Mouse (Mus musculus): ENCODE results near the gene Set.

Set gene

GRCm38 (mm10) chr2:30061215-30062166 lies 4.3 kb downstream of the Set start:
- DNase-seq (ENCODE audit: low spot score) = peak; percentile 91

GRCm38 (mm10) chr2:30062249-30063093 lies 5.3 kb downstream of the Set start:
- DNase-seq (ENCODE audit: low spot score) = peak; percentile 85

GRCm38 (mm10) chr2:30063235-30063634 lies 6.1 kb downstream of the Set start:
- DNase-seq (ENCODE audit: low spot score) = no peak

GRCm38 (mm10) chr2:30063791-30064190 lies 6.6 kb downstream of the Set start:
- no peak for DNase-seq (ENCODE audit: low spot score)

GRCm38 (mm10) chr2:30064298-30064697 lies 7.1 kb downstream of the Set start:
- DNase-seq (ENCODE audit: low spot score) = no peak

GRCm38 (mm10) chr2:30066046-30066901 lies 9.1 kb downstream of the Set start:
- DNase-seq (ENCODE audit: low spot score) = peak; percentile 96

- peak; percentile 68 for DNase-seq (ENCODE audit: low spot score)
Measured at GRCm38 (mm10) chr2:30067031-30067888, 10.1 kb downstream of the Set start.

GRCm38 (mm10) chr2:30067962-30068361 lies 10.8 kb downstream of the Set start:
- no peak for DNase-seq (ENCODE audit: low spot score)

GRCm38 (mm10) chr2:30072875-30073274 lies 15.7 kb downstream of the Set start:
- no peak for DNase-seq (ENCODE audit: low spot score)

- DNase-seq (ENCODE audit: low spot score) = no peak
Measured at GRCm38 (mm10) chr2:30073285-30073684, 16.1 kb downstream of the Set start.

GRCm38 (mm10) chr2:30075625-30076024 lies 18.4 kb downstream of the Set start:
- no peak for DNase-seq (ENCODE audit: low spot score)

GRCm38 (mm10) chr2:30076439-30076838 lies 19.3 kb downstream of the Set start:
- no peak for DNase-seq (ENCODE audit: low spot score)

GRCm38 (mm10) chr2:30076959-30077358 lies 19.8 kb downstream of the Set start:
- no peak for DNase-seq (ENCODE audit: low spot score)

GRCm38 (mm10) chr2:30077502-30078348 lies 20.5 kb downstream of the Set start, which contains the start of gene Pkn3:
TSS of gene Pkn3 (plus strand) at chr2:30077684.
- peak; percentile 93 for DNase-seq (ENCODE audit: low spot score)

- no peak for DNase-seq (ENCODE audit: low spot score)
Measured at GRCm38 (mm10) chr2:30078349-30078712, 21.2 kb downstream of the Set start.

- no peak for DNase-seq (ENCODE audit: low spot score)
Measured at GRCm38 (mm10) chr2:30078760-30079159, 21.6 kb downstream of the Set start.

GRCm38 (mm10) chr2:30080181-30080800 lies 23.1 kb downstream of the Set start:
- no peak for DNase-seq (ENCODE audit: low spot score)

- no peak for DNase-seq (ENCODE audit: low spot score)
Measured at GRCm38 (mm10) chr2:30084113-30084512, 26.9 kb downstream of the Set start.

GRCm38 (mm10) chr2:30084632-30085031 lies 27.5 kb downstream of the Set start:
- peak; percentile 58 for DNase-seq (ENCODE audit: low spot score)
